8 mouse cellular contexts compared by ENCODE assay signal in the genomic region with DNA sequence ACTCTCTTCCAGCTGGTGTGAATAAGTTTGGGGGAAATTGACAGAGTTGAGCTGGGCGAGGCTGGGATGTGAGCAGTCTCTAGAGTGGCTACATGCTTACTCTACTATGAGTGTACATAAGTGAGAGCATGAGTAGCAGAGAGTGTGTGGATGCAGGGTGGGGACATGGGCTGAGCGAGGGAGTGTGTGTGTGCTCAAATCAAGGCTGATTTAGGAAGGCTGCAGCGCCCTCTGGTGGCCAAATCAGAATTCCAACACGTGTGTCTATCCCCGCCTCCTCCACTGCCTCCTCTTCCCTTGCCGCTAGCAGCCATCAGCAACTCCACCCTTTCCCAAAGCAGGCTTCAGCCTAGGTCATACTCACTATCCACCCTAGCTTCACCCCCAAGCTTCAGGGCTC. TPM values are rescaled to one million over a fixed set of nuclear protein-coding genes. Genes with fewer than 3 reads are reported as not detected.
DNase-seq lines count a peak whose midpoint lies in the region; ATAC-seq and TF ChIP-seq lines count a peak whose summit lies in the region.

No protein-coding gene starts in this region.

- no peaks in the 10 kb centered on the region for H3K36me3 ChIP-seq in G1E (replicated peaks)
- H3K36me3 ChIP-seq in forebrain, embryonic 11.5 days (ENCODE audit: control insufficient read depth, insufficient read depth, low read length): no peaks in the 10 kb centered on the region
- H3K36me3 ChIP-seq in hindbrain, embryonic 13.5 days: no peaks in the 10 kb centered on the region

- no peaks in the 10 kb centered on the region; the same call in 1 of the 2 replicates for H3K27me3 ChIP-seq in G1E (ENCODE audit: insufficient read depth, low read length)
- peaks cover 13% of the 10 kb centered on the region for H3K27me3 ChIP-seq in forebrain, embryonic 11.5 days (ENCODE audit: control insufficient read depth, insufficient read depth, low read length)
- peaks cover 46% of the 10 kb centered on the region for H3K27me3 ChIP-seq in hindbrain, embryonic 13.5 days

- ATAC-seq in G1E (ENCODE audit: extremely low read depth, insufficient number of reproducible peaks, low FRiP score, poor library complexity, severe bottlenecking): no peak
- 0 out of 2 replicates have a peak, but pooled peaks have one; percentile 46 for ATAC-seq in forebrain, embryonic 11.5 days (replicated peaks; ENCODE audit: low FRiP score)
- ATAC-seq in hindbrain, embryonic 13.5 days (ENCODE audit: low FRiP score): peak; percentile 62

- H3K4me3 ChIP-seq in G1E (ENCODE audit: low read depth, low read length): no peak overlapping the region
- no peak overlapping the region for H3K4me3 ChIP-seq in forebrain, embryonic 11.5 days (ENCODE audit: low read depth, low read length)
- H3K4me3 ChIP-seq in hindbrain, embryonic 13.5 days: no peak overlapping the region

- no peak for TF ChIP-seq POLR2A in brain, embryonic 14.5 days (IDR thresholded peaks at IDR 0.05; ENCODE audit: borderline replicate concordance, extremely low read depth, insufficient read depth, insufficient read length, poor library complexity, severe bottlenecking)

- peak; percentile 10; the same call in 1 of the 2 replicates for TF ChIP-seq CTCF in G1E (IDR thresholded peaks at IDR 0.05; ENCODE audit: low read depth, low read length)
- peak; percentile 95 for TF ChIP-seq CTCF in brain, embryonic 14.5 days (IDR thresholded peaks at IDR 0.05; ENCODE audit: borderline replicate concordance, extremely low read depth, insufficient read depth, insufficient read length)

- DNase-seq in G1E (ENCODE audit: low spot score): no peak
- peak; percentile 89 for DNase-seq in brain, embryonic 14.5 days (ENCODE audit: low read depth)
- DNase-seq in forebrain, embryonic 11.5 days (ENCODE audit: low spot score): peak; percentile 92
- peak; percentile 73 to 80 for DNase-seq in layer of hippocampus, postnatal 14 days (ENCODE audit: low spot score in 2 of 2)
- DNase-seq in lung, postnatal 10 days: peak; percentile 86
- peak; percentile 91 for DNase-seq in retina, postnatal 1 day
- peak; percentile 64 to 70 for DNase-seq in urinary bladder, postnatal 36 days (ENCODE audit: low spot score in 2 of 2)

- H3K4me2 ChIP-seq in forebrain, embryonic 11.5 days (ENCODE audit: low read depth, low read length, severe bottlenecking): no peak overlapping the region
- no peak overlapping the region for H3K4me2 ChIP-seq in hindbrain, embryonic 13.5 days

- no peak overlapping the region for H3K9ac ChIP-seq in forebrain, embryonic 11.5 days (ENCODE audit: low read length)
- H3K9ac ChIP-seq in hindbrain, embryonic 13.5 days: no peak overlapping the region

- peaks cover 73% of the 10 kb centered on the region for H3K9me3 ChIP-seq in G1E (replicated peaks)
- no peaks in the 10 kb centered on the region for H3K9me3 ChIP-seq in forebrain, embryonic 11.5 days (ENCODE audit: control insufficient read depth, low read length)
- H3K9me3 ChIP-seq in hindbrain, embryonic 13.5 days: no peaks in the 10 kb centered on the region

- H3K4me1 ChIP-seq in G1E (ENCODE audit: insufficient read depth, low read depth, low read length): no peaks in the 10 kb centered on the region
- H3K4me1 ChIP-seq in forebrain, embryonic 11.5 days (replicated peaks; ENCODE audit: control insufficient read depth, insufficient read depth, low read length): peaks cover 4% of the 10 kb centered on the region; the same call in 1 of the 2 replicates
- H3K4me1 ChIP-seq in hindbrain, embryonic 13.5 days (replicated peaks): peaks cover 8% of the 10 kb centered on the region

- H3K27ac ChIP-seq in forebrain, embryonic 11.5 days (ENCODE audit: low read depth, low read length): no peak overlapping the region
- H3K27ac ChIP-seq in hindbrain, embryonic 13.5 days: no peak overlapping the region

- 9% methylated on average over 6 of the region's 6 CpGs for WGBS in forebrain, embryonic 11.5 days
- 11% methylated on average over 6 of the region's 6 CpGs for WGBS in hindbrain, embryonic 13.5 days

RNA-seq across cellular contexts. Expression of a gene that starts 5.9 kb away (rescaled TPM):
- total RNA-seq in G1E (2014; fragmentation: Nextera tagmentation) (not detected in 2 replicates), G1E (2017) (0.06 TPM in 1 of 2 replicates, not detected in the other)
- polyA plus RNA-seq in G1E (2012): not detected in 2 replicates
- polyA plus RNA-seq in brain, embryonic 14.5 days (2012; rRNA removed): 0.48 and 0.50 TPM in 2 replicates
- polyA plus RNA-seq in forebrain, embryonic 11.5 days (2014; fragmentation: Nextera tagmentation; extraction: Ambion mirVana): 0.56 and 0.94 TPM in 2 replicates
- 0.30 and 0.54 TPM in 2 replicates for polyA plus RNA-seq in hindbrain, embryonic 13.5 days (2015; fragmentation: Nextera tagmentation; extraction: Ambion mirVana)
- total RNA-seq in layer of hippocampus, postnatal 14 days (2021): 1 to 10 TPM in 1 of 2 experiments, under 1 TPM in 1; 0.35 to 1.0 TPM

RNA-seq across cellular contexts. Expression of a gene that starts 10.9 kb away (rescaled TPM):
- not detected in 2 replicates for total RNA-seq in G1E (2014; fragmentation: Nextera tagmentation)
- total RNA-seq in G1E (2017): 0.11 and 0.12 TPM in 2 replicates
- not detected in 2 replicates for polyA plus RNA-seq in G1E (2012)
- 28.2 and 29.5 TPM in 2 replicates for polyA plus RNA-seq in brain, embryonic 14.5 days (2012; rRNA removed)
- 12.3 and 13.9 TPM in 2 replicates for polyA plus RNA-seq in forebrain, embryonic 11.5 days (2014; fragmentation: Nextera tagmentation; extraction: Ambion mirVana)
- 20.6 and 23.4 TPM in 2 replicates for polyA plus RNA-seq in hindbrain, embryonic 13.5 days (2015; fragmentation: Nextera tagmentation; extraction: Ambion mirVana)
- 1 to 10 TPM; 7.7 to 8.6 TPM for total RNA-seq in layer of hippocampus, postnatal 14 days (2021)

RNA-seq across cellular contexts. Expression of a gene that starts 29.1 kb away (rescaled TPM):
- total RNA-seq in G1E (2014; fragmentation: Nextera tagmentation) (not detected in 2 replicates), G1E (2017) (0.06 and 0.11 TPM in 2 replicates)
- not detected in 2 replicates for polyA plus RNA-seq in G1E (2012)
- polyA plus RNA-seq in brain, embryonic 14.5 days (2012; rRNA removed): 0.05 TPM in 1 of 2 replicates, not detected in the other
- not detected in 2 replicates for polyA plus RNA-seq in forebrain, embryonic 11.5 days (2014; fragmentation: Nextera tagmentation; extraction: Ambion mirVana)
- 0.26 TPM in 1 of 2 replicates, not detected in the other for polyA plus RNA-seq in hindbrain, embryonic 13.5 days (2015; fragmentation: Nextera tagmentation; extraction: Ambion mirVana)
- not detected for total RNA-seq in layer of hippocampus, postnatal 14 days (2021)

RNA-seq across cellular contexts. Expression of a gene that starts 33.2 kb away (rescaled TPM):
- total RNA-seq in G1E (2014; fragmentation: Nextera tagmentation) (not detected in 2 replicates), G1E (2017) (0.27 TPM in 1 of 2 replicates, not detected in the other)
- polyA plus RNA-seq in G1E (2012): not detected in 2 replicates
- 0.06 and 0.18 TPM in 2 replicates for polyA plus RNA-seq in brain, embryonic 14.5 days (2012; rRNA removed)
- polyA plus RNA-seq in forebrain, embryonic 11.5 days (2014; fragmentation: Nextera tagmentation; extraction: Ambion mirVana): 0.21 and 0.45 TPM in 2 replicates
- polyA plus RNA-seq in hindbrain, embryonic 13.5 days (2015; fragmentation: Nextera tagmentation; extraction: Ambion mirVana): 0.18 and 0.25 TPM in 2 replicates
- not detected for total RNA-seq in layer of hippocampus, postnatal 14 days (2021)

Comparison
In these comparisons a context has a peak if more than half of its experiments do, and no peak if none do; other contexts are left out.
1. RNA of a gene that starts 10.9 kb away (polyA plus RNA-seq): 28.2 to 29.5 TPM in brain, embryonic 14.5 days, 20.6 to 23.4 TPM in hindbrain, embryonic 13.5 days and 12.3 to 13.9 TPM in forebrain, embryonic 11.5 days; not detected in G1E; every median in the first group is over 10 times any median in the second.